Mouse (Mus musculus): ENCODE measurements at regions not wholly inside any gene's neighbourhood (a gene's known extent, or its start where the extent isn't known, plus 50 kb on each side); places are given as distances from the start of the nearest gene placed in this dataset.

GRCm38 (mm10) chr3:143078310-143078709, 196.5 kb upstream of the Pkn2 start:
- DNase-seq (ENCODE audit: low spot score) = no peak
- no peak overlapping the region for H3K4me3 ChIP-seq
- no peaks in the 10 kb centered on the region for H3K9me3 ChIP-seq
- H3K27ac ChIP-seq = no peak overlapping the region
- 88% methylated on average over 7 of the region's 7 CpGs for WGBS
- no peaks in the 10 kb centered on the region for H3K36me3 ChIP-seq
- no peaks in the 10 kb centered on the region for H3K4me1 ChIP-seq
- no peaks in the 10 kb centered on the region for H3K27me3 ChIP-seq (ENCODE audit: insufficient read depth, poor library complexity, severe bottlenecking)

- no peak for DNase-seq (ENCODE audit: low spot score)
- no peaks in the 10 kb centered on the region for H3K36me3 ChIP-seq
- H3K4me3 ChIP-seq = no peak overlapping the region
- H3K27ac ChIP-seq = no peak overlapping the region
- no peaks in the 10 kb centered on the region for H3K27me3 ChIP-seq (ENCODE audit: insufficient read depth, poor library complexity, severe bottlenecking)
- H3K9me3 ChIP-seq = no peaks in the 10 kb centered on the region
- no peaks in the 10 kb centered on the region for H3K4me1 ChIP-seq
- WGBS = 75% methylated on average over 4 of the region's 4 CpGs
These were observed 190.1 kb upstream of the Pkn2 start for GRCm38 (mm10) chr3:143071839-143072373.

GRCm38 (mm10) chr3:143054858-143055257, 173.1 kb upstream of the Pkn2 start:
- WGBS = 85% methylated on average over 3 of the region's 3 CpGs
- H3K4me1 ChIP-seq = no peaks in the 10 kb centered on the region
- DNase-seq (ENCODE audit: low spot score) = no peak
- no peaks in the 10 kb centered on the region for H3K36me3 ChIP-seq
- H3K27ac ChIP-seq = no peak overlapping the region
- no peaks in the 10 kb centered on the region for H3K27me3 ChIP-seq (ENCODE audit: insufficient read depth, poor library complexity, severe bottlenecking)
- H3K9me3 ChIP-seq = no peaks in the 10 kb centered on the region
- H3K4me3 ChIP-seq = no peak overlapping the region

GRCm38 (mm10) chr3:143053286-143053993, 171.6 kb upstream of the Pkn2 start:
- Histone ChIP-seq H3K9me3 (no peaks in the 10 kb centered on the region), H3K4me3 (no peak overlapping the region), H3K27me3 (ENCODE audit: insufficient read depth, poor library complexity, severe bottlenecking) (no peaks in the 10 kb centered on the region), H3K36me3 (no peaks in the 10 kb centered on the region), H3K4me1 (no peaks in the 10 kb centered on the region), H3K27ac (no peak overlapping the region)
- no peak for DNase-seq (ENCODE audit: low spot score)
- 80% methylated on average over 11 of the region's 11 CpGs for WGBS

GRCm38 (mm10) chr3:143040666-143041065, 158.9 kb upstream of the Pkn2 start:
- 81% methylated on average over 3 of the region's 3 CpGs for WGBS
- H3K4me1 ChIP-seq = no peaks in the 10 kb centered on the region
- no peaks in the 10 kb centered on the region for H3K9me3 ChIP-seq
- no peak overlapping the region for H3K27ac ChIP-seq
- no peaks in the 10 kb centered on the region for H3K36me3 ChIP-seq
- no peak for DNase-seq (ENCODE audit: low spot score)
- H3K4me3 ChIP-seq = no peak overlapping the region
- no peaks in the 10 kb centered on the region for H3K27me3 ChIP-seq (ENCODE audit: insufficient read depth, poor library complexity, severe bottlenecking)

GRCm38 (mm10) chr3:143036108-143036507, 154.3 kb upstream of the Pkn2 start:
- H3K4me3 ChIP-seq = no peak overlapping the region
- H3K27me3 ChIP-seq (ENCODE audit: insufficient read depth, poor library complexity, severe bottlenecking) = no peaks in the 10 kb centered on the region
- no peak overlapping the region for H3K27ac ChIP-seq
- H3K4me1 ChIP-seq = peaks cover 3% of the 10 kb centered on the region; the same call in 1 of the 2 replicates
- DNase-seq (ENCODE audit: low spot score) = no peak
- WGBS = 84% methylated on average over 1 of the region's 1 CpGs
- H3K9me3 ChIP-seq = no peaks in the 10 kb centered on the region
- no peaks in the 10 kb centered on the region for H3K36me3 ChIP-seq

GRCm38 (mm10) chr3:143034588-143034987, 152.8 kb upstream of the Pkn2 start:
- DNase-seq (ENCODE audit: low spot score) = no peak
- H3K27ac ChIP-seq = no peak overlapping the region
- 82% methylated on average over 9 of the region's 9 CpGs for WGBS

GRCm38 (mm10) chr3:143022486-143022885, 140.7 kb upstream of the Pkn2 start:
- no peaks in the 10 kb centered on the region for H3K9me3 ChIP-seq
- no peak overlapping the region for H3K4me3 ChIP-seq
- 75% methylated on average over 4 of the region's 4 CpGs for WGBS
- H3K4me1 ChIP-seq = no peaks in the 10 kb centered on the region; the same call in 1 of the 2 replicates
- no peaks in the 10 kb centered on the region for H3K27me3 ChIP-seq (ENCODE audit: insufficient read depth, poor library complexity, severe bottlenecking)
- no peak overlapping the region for H3K27ac ChIP-seq
- no peak for DNase-seq (ENCODE audit: low spot score)
- no peaks in the 10 kb centered on the region for H3K36me3 ChIP-seq

More at GRCm38 (mm10) chr3:143034588-143034987, 152.8 kb upstream of the Pkn2 start:
- Histone ChIP-seq H3K27me3 (ENCODE audit: insufficient read depth, poor library complexity, severe bottlenecking) (no peaks in the 10 kb centered on the region), H3K9me3 (no peaks in the 10 kb centered on the region), H3K4me1 (peaks cover 3% of the 10 kb centered on the region; the same call in 1 of the 2 replicates), H3K4me3 (no peak overlapping the region), H3K36me3 (no peaks in the 10 kb centered on the region)

GRCm38 (mm10) chr3:143021159-143021871, 139.5 kb upstream of the Pkn2 start:
- 75% methylated on average over 11 of the region's 11 CpGs for WGBS
- no peaks in the 10 kb centered on the region for H3K36me3 ChIP-seq
- H3K9me3 ChIP-seq = no peaks in the 10 kb centered on the region
- DNase-seq (ENCODE audit: low spot score) = no peak
- no peaks in the 10 kb centered on the region for H3K27me3 ChIP-seq (ENCODE audit: insufficient read depth, poor library complexity, severe bottlenecking)
- H3K4me3 ChIP-seq = no peak overlapping the region
- H3K4me1 ChIP-seq = no peaks in the 10 kb centered on the region; the same call in 1 of the 2 replicates
- H3K27ac ChIP-seq = no peak overlapping the region

- 83% methylated on average over 4 of the region's 4 CpGs for WGBS
- H3K36me3 ChIP-seq = no peaks in the 10 kb centered on the region
- no peak overlapping the region for H3K27ac ChIP-seq
- no peaks in the 10 kb centered on the region; the same call in 1 of the 2 replicates for H3K4me1 ChIP-seq
- no peak overlapping the region for H3K4me3 ChIP-seq
- DNase-seq (ENCODE audit: low spot score) = no peak
- H3K9me3 ChIP-seq = no peaks in the 10 kb centered on the region
- H3K27me3 ChIP-seq (ENCODE audit: insufficient read depth, poor library complexity, severe bottlenecking) = no peaks in the 10 kb centered on the region
These were observed 135.7 kb upstream of the Pkn2 start for GRCm38 (mm10) chr3:143017480-143017879.

GRCm38 (mm10) chr3:143016758-143017157, 135.0 kb upstream of the Pkn2 start:
- no peaks in the 10 kb centered on the region for H3K27me3 ChIP-seq (ENCODE audit: insufficient read depth, poor library complexity, severe bottlenecking)
- H3K4me3 ChIP-seq = no peak overlapping the region
- no peaks in the 10 kb centered on the region; the same call in 1 of the 2 replicates for H3K4me1 ChIP-seq
- H3K9me3 ChIP-seq = no peaks in the 10 kb centered on the region
- no peak for DNase-seq (ENCODE audit: low spot score)
- H3K27ac ChIP-seq = no peak overlapping the region
- 87% methylated on average over 5 of the region's 5 CpGs for WGBS
- H3K36me3 ChIP-seq = no peaks in the 10 kb centered on the region

- no peak for DNase-seq (ENCODE audit: low spot score)
- H3K36me3 ChIP-seq = no peaks in the 10 kb centered on the region
- H3K4me3 ChIP-seq = no peak overlapping the region
- no peaks in the 10 kb centered on the region for H3K27me3 ChIP-seq (ENCODE audit: insufficient read depth, poor library complexity, severe bottlenecking)
- H3K27ac ChIP-seq = no peak overlapping the region
- H3K4me1 ChIP-seq = no peaks in the 10 kb centered on the region
- H3K9me3 ChIP-seq = no peaks in the 10 kb centered on the region
- 74% methylated on average over 4 of the region's 4 CpGs for WGBS
These were observed 132.6 kb upstream of the Pkn2 start for GRCm38 (mm10) chr3:143014421-143014820.

GRCm38 (mm10) chr3:143007047-143007446, 125.2 kb upstream of the Pkn2 start:
- peaks cover 3% of the 10 kb centered on the region; the same call in 1 of the 2 replicates for H3K4me1 ChIP-seq
- WGBS = 88% methylated on average over 3 of the region's 3 CpGs
- H3K27me3 ChIP-seq (ENCODE audit: insufficient read depth, poor library complexity, severe bottlenecking) = no peaks in the 10 kb centered on the region
- no peak overlapping the region for H3K27ac ChIP-seq
- no peak overlapping the region for H3K4me3 ChIP-seq
- no peak for DNase-seq (ENCODE audit: low spot score)
- no peaks in the 10 kb centered on the region for H3K9me3 ChIP-seq
- no peaks in the 10 kb centered on the region for H3K36me3 ChIP-seq
